ENCODE assay signal across 12 mouse cellular contexts in the genomic region with DNA sequence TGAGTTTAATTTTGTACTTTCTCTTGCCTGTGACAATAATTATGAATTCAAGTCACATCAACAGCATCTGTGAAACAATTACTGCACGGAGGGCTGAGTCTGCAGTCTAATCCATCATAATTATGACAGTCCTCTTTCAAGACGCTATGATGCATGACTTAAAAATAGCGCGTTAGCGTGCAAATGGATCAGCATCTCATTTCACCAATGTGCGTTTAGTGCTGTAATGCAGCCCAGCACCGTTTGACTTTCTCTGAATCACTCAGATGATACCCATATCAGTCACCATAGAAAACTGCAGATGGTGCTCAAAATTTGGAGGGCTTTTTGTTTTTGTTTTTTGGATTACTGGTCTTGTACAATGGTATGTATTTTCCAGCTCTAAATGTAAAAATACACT. TPM values are rescaled to one million over a fixed set of nuclear protein-coding genes. Genes with fewer than 3 reads are reported as not detected.
A peak's percentile ranks its signal among the peaks of the same experiment; 100 is the strongest.
DNase-seq lines count a peak whose midpoint lies in the region; ATAC-seq lines count a peak whose summit lies in the region.
"Had no signal": no experiment of that assay in that cellular context is flagged by ENCODE, and none has a peak within 500 bp of the region (broad histone marks: within the 10 kb centered on the region; RNA-seq: fewer than 3 reads in every experiment).

No protein-coding gene starts in this region.

- H3K27ac ChIP-seq in embryonic facial prominence, embryonic 14.5 days (replicated peaks; ENCODE audit: low read depth, low read length) = no peak overlapping the region
- no peak overlapping the region for H3K27ac ChIP-seq in embryonic facial prominence, embryonic 10.5 days (replicated peaks)
- H3K27ac ChIP-seq in neural tube, embryonic 15.5 days (replicated peaks) = no peak overlapping the region
- H3K27ac ChIP-seq in kidney, embryonic 16.5 days (ENCODE audit: low read length) = no peak overlapping the region
- H3K27ac ChIP-seq: liver, embryonic 14.5 days had no signal

- H3K4me2 ChIP-seq in embryonic facial prominence, embryonic 14.5 days (ENCODE audit: low read depth, low read length) = no peak overlapping the region
- H3K4me2 ChIP-seq in neural tube, embryonic 15.5 days = no peak overlapping the region
- H3K4me2 ChIP-seq in kidney, embryonic 16.5 days (replicated peaks; ENCODE audit: low read depth, low read length) = no peak overlapping the region

- DNase-seq in embryonic facial prominence, embryonic 14.5 days (ENCODE audit: low spot score) = peak; percentile 12
- DNase-seq in embryonic facial prominence, embryonic 10.5 days (ENCODE audit: low spot score) = no peak
- DNase-seq in retina, postnatal 1 day = peak; percentile 47
- no peak for DNase-seq in retina, embryonic 14.5 days (ENCODE audit: low spot score)
- DNase-seq in layer of hippocampus, adult 9-10 months (ENCODE audit: low spot score) = peak; percentile 16
- no peak for DNase-seq in urinary bladder, adult 18-20 months (ENCODE audit: low spot score in 2 of 2)
- DNase-seq: kidney, adult 2 months; lung, postnatal 4 days had no signal

- H3K9ac ChIP-seq in embryonic facial prominence, embryonic 14.5 days (ENCODE audit: low read depth, low read length) = no peak overlapping the region
- H3K9ac ChIP-seq in neural tube, embryonic 15.5 days (replicated peaks) = no peak overlapping the region
- H3K9ac ChIP-seq in kidney, embryonic 16.5 days (replicated peaks; ENCODE audit: low read length) = no peak overlapping the region
- H3K9ac ChIP-seq: liver, embryonic 14.5 days had no signal

- no peaks in the 10 kb centered on the region for H3K4me1 ChIP-seq in embryonic facial prominence, embryonic 14.5 days (ENCODE audit: control insufficient read depth, insufficient read depth, low read length)
- H3K4me1 ChIP-seq in embryonic facial prominence, embryonic 10.5 days = no peaks in the 10 kb centered on the region
- H3K4me1 ChIP-seq in neural tube, embryonic 15.5 days = 0 out of 2 replicates have a peak, but pooled peaks cover 2% of the 10 kb centered on the region
- H3K4me1 ChIP-seq in kidney, embryonic 16.5 days (ENCODE audit: insufficient read depth, low read length) = no peaks in the 10 kb centered on the region

- 72% methylated on average over 7 of the region's 7 CpGs for WGBS in embryonic facial prominence, embryonic 14.5 days
- WGBS in embryonic facial prominence, embryonic 10.5 days = 91% methylated on average over 7 of the region's 7 CpGs
- WGBS in neural tube, embryonic 15.5 days = 54% methylated on average over 7 of the region's 7 CpGs
- 85% methylated on average over 7 of the region's 7 CpGs for WGBS in kidney, embryonic 16.5 days

- H3K9me3 ChIP-seq in embryonic facial prominence, embryonic 14.5 days (ENCODE audit: control insufficient read depth, low read length) = peaks cover 4% of the 10 kb centered on the region; the same call in 1 of the 2 replicates
- peaks cover 4% of the 10 kb centered on the region for H3K9me3 ChIP-seq in embryonic facial prominence, embryonic 10.5 days
- H3K9me3 ChIP-seq in neural tube, embryonic 15.5 days (replicated peaks) = no peaks in the 10 kb centered on the region
- no peaks in the 10 kb centered on the region for H3K9me3 ChIP-seq in kidney, embryonic 16.5 days (ENCODE audit: low read length)
- H3K9me3 ChIP-seq: G1E had no signal

- H3K4me3 ChIP-seq in embryonic facial prominence, embryonic 14.5 days (ENCODE audit: low read depth, low read length) = no peak overlapping the region
- no peak overlapping the region for H3K4me3 ChIP-seq in embryonic facial prominence, embryonic 10.5 days
- H3K4me3 ChIP-seq in neural tube, embryonic 15.5 days (replicated peaks) = no peak overlapping the region
- H3K4me3 ChIP-seq in kidney, embryonic 16.5 days (ENCODE audit: low read length) = no peak overlapping the region

- H3K36me3 ChIP-seq in embryonic facial prominence, embryonic 14.5 days (ENCODE audit: control insufficient read depth, insufficient read depth, low read length) = 0 out of 2 replicates have a peak, but pooled peaks cover 4% of the 10 kb centered on the region
- peaks cover 13% of the 10 kb centered on the region for H3K36me3 ChIP-seq in embryonic facial prominence, embryonic 10.5 days (replicated peaks)
- no peaks in the 10 kb centered on the region for H3K36me3 ChIP-seq in neural tube, embryonic 15.5 days
- peaks cover 5% of the 10 kb centered on the region; the same call in 1 of the 2 replicates for H3K36me3 ChIP-seq in kidney, embryonic 16.5 days (ENCODE audit: insufficient read depth, low read length)

- H3K27me3 ChIP-seq in embryonic facial prominence, embryonic 14.5 days (replicated peaks; ENCODE audit: control insufficient read depth, insufficient read depth, low read length) = no peaks in the 10 kb centered on the region
- no peaks in the 10 kb centered on the region for H3K27me3 ChIP-seq in embryonic facial prominence, embryonic 10.5 days (replicated peaks; ENCODE audit: low read depth, poor library complexity, severe bottlenecking)
- H3K27me3 ChIP-seq in neural tube, embryonic 15.5 days (replicated peaks) = no peaks in the 10 kb centered on the region
- H3K27me3 ChIP-seq in kidney, embryonic 16.5 days (ENCODE audit: insufficient read depth, low read length) = no peaks in the 10 kb centered on the region

- no peak for ATAC-seq in embryonic facial prominence, embryonic 14.5 days (ENCODE audit: low read depth)
- ATAC-seq in neural tube, embryonic 15.5 days (ENCODE audit: low FRiP score) = peak; percentile 91
- ATAC-seq in kidney, embryonic 16.5 days (ENCODE audit: low FRiP score, low TSS enrichment) = no peak

RNA-seq across cellular contexts. Expression of gene Tet2, which starts 48.0 kb away (rescaled TPM):
- polyA plus RNA-seq in embryonic facial prominence, embryonic 14.5 days (2014; fragmentation: Nextera tagmentation; extraction: Ambion mirVana) = 15.4 and 16.3 TPM in 2 replicates
- 18.5 and 19.0 TPM in 2 replicates for polyA plus RNA-seq in embryonic facial prominence, embryonic 10.5 days (2016; fragmentation: Nextera tagmentation; extraction: Ambion mirVana)
- 15.2 and 15.7 TPM in 2 replicates for polyA plus RNA-seq in neural tube, embryonic 15.5 days (2015; fragmentation: Nextera tagmentation; extraction: Ambion mirVana)
- polyA plus RNA-seq in kidney, embryonic 16.5 days (2015; fragmentation: Nextera tagmentation; extraction: Ambion mirVana) = 17.0 and 19.6 TPM in 2 replicates

Comparison
In these comparisons a context has a peak if more than half of its experiments do, and no peak if none do; other contexts are left out.
1. DNase-seq: peak in embryonic facial prominence, embryonic 14.5 days (single experiment), retina, postnatal 1 day (single experiment) and layer of hippocampus, adult 9-10 months (single experiment); none in embryonic facial prominence, embryonic 10.5 days (single experiment), retina, embryonic 14.5 days (single experiment) and urinary bladder, adult 18-20 months (0 of 2).